Mouse (Mus musculus): Measurements from ENCODE around the gene Best3. TPM values are rescaled to one million over a fixed set of nuclear protein-coding genes. Genes with fewer than 3 reads are reported as not detected.

Best3 gene
- polyA plus RNA-seq, 1 experiment from 2014 or later = 0.18 TPM

DNA sequence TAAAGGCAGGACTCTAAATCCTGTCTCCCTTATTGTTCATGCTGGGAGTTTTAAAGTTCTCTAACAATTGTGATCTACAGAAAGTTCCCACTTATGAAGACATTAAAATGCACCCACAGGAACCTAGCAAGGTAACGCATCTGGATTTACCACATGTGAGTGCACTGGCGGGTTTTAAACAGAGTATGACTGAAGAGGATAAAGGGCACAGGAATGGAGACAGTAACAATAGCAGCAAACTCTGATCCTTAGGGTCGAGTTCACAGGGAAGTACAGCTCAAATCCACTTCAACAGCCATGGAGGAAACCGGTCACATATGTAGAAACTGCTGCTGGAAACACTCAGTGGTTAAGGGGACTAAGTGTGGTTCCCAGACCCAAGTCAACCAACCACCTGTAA, 63.1 kb downstream of the Best3 start:
- WGBS = 74% methylated on average over 4 of the region's 4 CpGs
- Histone ChIP-seq H3K4me3 (peak overlapping the region; percentile 68; the same call in 1 of the 2 replicates), H3K27me3 (ENCODE audit: insufficient read depth, poor library complexity, severe bottlenecking) (no peaks in the 10 kb centered on the region), H3K36me3 (peaks cover 63% of the 10 kb centered on the region), H3K4me1 (peaks cover 26% of the 10 kb centered on the region), H3K9me3 (no peaks in the 10 kb centered on the region), H3K27ac (no peak overlapping the region)
- no peak for DNase-seq (ENCODE audit: low spot score)

DNA sequence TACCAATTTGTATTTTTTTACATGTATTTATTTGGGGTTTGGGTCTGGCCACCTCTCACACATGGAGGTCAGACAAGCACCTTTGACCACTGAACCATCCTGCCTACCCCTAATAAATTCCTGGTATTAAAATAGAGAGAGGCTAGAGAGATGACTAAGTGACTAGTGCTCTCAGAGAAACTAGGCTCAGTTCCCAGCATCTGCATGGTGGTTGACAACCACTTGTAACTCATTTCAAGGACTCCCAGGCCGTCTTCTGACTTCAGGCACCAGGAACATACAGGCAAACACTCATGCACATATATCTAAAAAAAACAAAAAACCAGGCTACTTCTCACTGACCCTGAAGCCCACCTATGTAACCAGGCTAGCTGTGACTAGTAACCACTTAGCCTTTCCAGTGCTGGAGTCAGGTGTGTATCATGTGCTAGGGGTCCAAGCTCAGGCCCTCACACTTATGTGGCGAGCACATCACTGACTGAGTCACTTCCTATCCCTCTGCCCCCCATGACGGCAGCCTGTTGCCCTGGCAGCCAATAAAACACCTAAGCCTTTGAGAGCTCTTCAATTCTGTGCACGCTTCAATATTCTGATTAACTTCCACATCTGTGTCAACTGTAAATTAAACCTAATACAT, 64.0 kb downstream of the Best3 start:
- no peak overlapping the region for H3K27ac ChIP-seq
- H3K4me3 ChIP-seq = no peak overlapping the region
- H3K9me3 ChIP-seq = no peaks in the 10 kb centered on the region
- no peaks in the 10 kb centered on the region for H3K27me3 ChIP-seq (ENCODE audit: insufficient read depth, poor library complexity, severe bottlenecking)
- H3K4me1 ChIP-seq = peaks cover 19% of the 10 kb centered on the region
- DNase-seq (ENCODE audit: low spot score) = no peak
- WGBS = 63% methylated on average over 4 of the region's 4 CpGs
- H3K36me3 ChIP-seq = peaks cover 71% of the 10 kb centered on the region

- Histone ChIP-seq H3K9me3 (no peaks in the 10 kb centered on the region), H3K4me1 (no peaks in the 10 kb centered on the region), H3K36me3 (peaks cover 100% of the 10 kb centered on the region), H3K27me3 (ENCODE audit: insufficient read depth, poor library complexity, severe bottlenecking) (no peaks in the 10 kb centered on the region), H3K27ac (no peak overlapping the region), H3K4me3 (no peak overlapping the region)
- DNase-seq (ENCODE audit: low spot score) = no peak
- 92% methylated on average over 4 of the region's 4 CpGs for WGBS
Measured at GRCm38 (mm10) chr10:117055668-117056067, 69.6 kb downstream of the Best3 start.

DNA sequence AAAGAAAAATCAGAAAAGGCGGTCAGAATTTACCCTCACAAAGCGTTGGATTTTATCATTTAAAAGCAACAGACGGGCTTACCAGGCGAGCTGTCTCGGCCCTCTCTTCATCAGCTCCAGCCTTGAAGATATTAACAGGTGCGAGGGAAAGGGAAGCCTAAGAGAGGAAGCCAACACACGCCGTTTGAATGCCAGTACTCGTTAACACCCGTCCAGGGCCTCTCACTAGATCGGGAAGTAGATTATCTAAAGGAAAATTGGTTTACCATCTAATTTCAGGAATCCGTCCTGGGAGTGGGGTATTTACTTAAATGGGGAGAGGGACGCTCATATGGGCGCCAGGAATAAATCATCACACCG, 76.8 kb downstream of the Best3 start:
- no peaks in the 10 kb centered on the region for H3K27me3 ChIP-seq (ENCODE audit: insufficient read depth, poor library complexity, severe bottlenecking)
- peaks cover 43% of the 10 kb centered on the region for H3K36me3 ChIP-seq
- no peak for DNase-seq (ENCODE audit: low spot score)
- peak overlapping the region; percentile 95 for H3K27ac ChIP-seq
- peaks cover 11% of the 10 kb centered on the region; the same call in 1 of the 2 replicates for H3K4me1 ChIP-seq
- peak overlapping the region; percentile 94 for H3K4me3 ChIP-seq
- no peaks in the 10 kb centered on the region for H3K9me3 ChIP-seq
- WGBS = 3% methylated on average over 15 of the region's 15 CpGs

GRCm38 (mm10) chr10:117063254-117064021, 77.3 kb downstream of the Best3 start, which contains the start of gene Cct2:
Cct2 (minus strand) TSS chr10:117063814.
- no peaks in the 10 kb centered on the region for H3K9me3 ChIP-seq
- DNase-seq (ENCODE audit: low spot score) = peak; percentile 99
- peak within 1 kb of the TSS; percentile 94 for H3K4me3 ChIP-seq
- H3K4me1 ChIP-seq = peaks cover 11% of the 10 kb centered on the region; the same call in 1 of the 2 replicates
- under 1% methylated on average over 68 of the region's 68 CpGs for WGBS
- no peaks in the 10 kb centered on the region for H3K27me3 ChIP-seq (ENCODE audit: insufficient read depth, poor library complexity, severe bottlenecking)
- peaks cover 38% of the 10 kb centered on the region for H3K36me3 ChIP-seq
- peak within 1 kb of the TSS; percentile 95 for H3K27ac ChIP-seq

GRCm38 (mm10) chr10:117064076-117064475, 78.0 kb downstream of the Best3 start:
- H3K9me3 ChIP-seq = no peaks in the 10 kb centered on the region
- H3K36me3 ChIP-seq = peaks cover 34% of the 10 kb centered on the region
- H3K27me3 ChIP-seq (ENCODE audit: insufficient read depth, poor library complexity, severe bottlenecking) = no peaks in the 10 kb centered on the region
- 11% methylated on average over 7 of the region's 7 CpGs for WGBS
- H3K4me1 ChIP-seq = peaks cover 11% of the 10 kb centered on the region; the same call in 1 of the 2 replicates
- H3K27ac ChIP-seq = peak overlapping the region; percentile 95
- no peak for DNase-seq (ENCODE audit: low spot score)
- H3K4me3 ChIP-seq = peak overlapping the region; percentile 94

DNA sequence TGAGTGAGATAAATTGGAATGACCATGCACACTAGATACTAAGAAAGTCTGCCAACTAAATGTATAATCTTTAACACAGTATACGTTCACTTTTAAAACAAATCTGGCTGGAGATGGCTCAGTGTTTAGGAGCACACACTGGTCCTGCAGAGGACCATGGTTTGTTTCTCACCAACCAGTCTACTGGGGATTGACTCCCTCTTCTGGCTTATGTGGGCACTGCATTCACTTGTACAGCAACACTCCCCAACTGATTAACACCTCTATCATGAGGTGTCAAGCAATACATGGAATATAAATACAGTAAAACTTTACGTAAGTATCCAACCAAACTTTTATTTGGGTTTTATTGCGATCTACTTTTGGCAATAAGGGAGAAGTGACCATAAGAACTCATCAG, 83.0 kb downstream of the Best3 start:
- Histone ChIP-seq H3K27ac (no peak overlapping the region), H3K9me3 (no peaks in the 10 kb centered on the region), H3K27me3 (ENCODE audit: insufficient read depth, poor library complexity, severe bottlenecking) (no peaks in the 10 kb centered on the region), H3K4me3 (no peak overlapping the region), H3K4me1 (peaks cover 20% of the 10 kb centered on the region), H3K36me3 (peaks cover 46% of the 10 kb centered on the region)
- no peak for DNase-seq (ENCODE audit: low spot score)
- WGBS = 93% methylated on average over 3 of the region's 3 CpGs

DNA sequence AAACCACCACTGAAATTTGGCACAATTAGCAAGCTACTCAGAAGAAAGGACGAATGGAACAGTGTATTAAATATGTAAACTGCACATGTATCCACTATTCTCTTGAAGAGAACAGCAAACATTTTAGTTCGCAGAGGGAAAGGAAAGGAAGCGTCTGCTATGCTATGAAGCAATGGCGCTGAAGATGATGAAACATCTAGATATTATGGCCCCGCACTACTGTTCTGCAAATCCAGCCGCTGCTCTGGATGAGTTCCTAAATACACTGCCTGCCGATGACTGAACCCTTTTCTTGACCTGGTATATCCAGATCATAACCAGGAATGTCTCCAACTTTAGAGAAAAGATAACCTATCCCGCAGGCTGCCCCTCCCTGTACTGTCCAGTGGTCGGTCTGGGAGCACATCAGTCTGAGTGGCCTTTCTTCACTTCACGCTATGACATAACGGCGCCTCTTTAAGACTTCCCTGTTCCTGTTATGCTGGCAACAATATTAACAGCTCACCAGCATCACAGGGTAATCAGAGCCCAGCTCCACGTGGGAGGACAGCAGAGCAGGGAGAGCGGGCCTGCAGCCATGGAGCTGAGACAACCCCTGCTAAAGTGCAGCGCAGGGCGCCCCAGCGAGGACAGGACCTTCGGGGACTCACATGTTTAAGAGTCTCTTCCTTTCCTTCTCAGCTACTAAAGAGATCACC, 86.2 kb downstream of the Best3 start:
- no peak overlapping the region for H3K27ac ChIP-seq
- H3K36me3 ChIP-seq = peaks cover 71% of the 10 kb centered on the region
- no peaks in the 10 kb centered on the region for H3K9me3 ChIP-seq
- peaks cover 12% of the 10 kb centered on the region for H3K4me1 ChIP-seq
- 83% methylated on average over 18 of the region's 18 CpGs for WGBS
- DNase-seq (ENCODE audit: low spot score) = no peak
- H3K27me3 ChIP-seq (ENCODE audit: insufficient read depth, poor library complexity, severe bottlenecking) = no peaks in the 10 kb centered on the region
- H3K4me3 ChIP-seq = no peak overlapping the region

DNA sequence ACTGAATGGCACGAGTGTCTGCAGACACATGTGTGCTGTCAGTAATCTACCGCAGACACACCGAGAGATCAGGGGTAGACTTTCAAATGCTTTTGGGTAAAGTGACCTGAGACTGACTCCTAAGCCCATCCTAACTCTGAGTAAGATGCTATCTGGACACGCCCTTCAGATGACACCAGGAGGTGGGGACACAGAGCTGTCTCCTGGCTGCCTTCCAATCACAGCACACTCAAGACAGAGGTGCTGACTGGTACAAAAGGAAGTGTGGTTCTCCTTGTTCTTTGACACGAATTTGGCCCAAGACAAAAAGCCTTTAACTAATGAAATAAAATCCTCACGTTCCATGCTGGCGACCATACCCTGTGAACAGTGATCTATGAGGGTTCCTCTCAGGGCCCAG, 87.1 kb downstream of the Best3 start:
- Histone ChIP-seq H3K36me3 (peaks cover 80% of the 10 kb centered on the region), H3K9me3 (no peaks in the 10 kb centered on the region), H3K4me3 (no peak overlapping the region), H3K27me3 (ENCODE audit: insufficient read depth, poor library complexity, severe bottlenecking) (no peaks in the 10 kb centered on the region), H3K27ac (no peak overlapping the region), H3K4me1 (peaks cover 12% of the 10 kb centered on the region)
- DNase-seq (ENCODE audit: low spot score) = no peak
- WGBS = 77% methylated on average over 7 of the region's 7 CpGs

Other genes with a start within 250 kb of the Best3 start
- 0.33 and 0.49 TPM in 2 replicates for gene Myrfl, start 89.4 kb upstream of the Best3 start, polyA plus RNA-seq (2016; fragmentation: Nextera tagmentation; extraction: Ambion mirVana)
- 46.0 and 61.0 TPM in 2 replicates for gene Rab3ip, start 35.5 kb upstream of the Best3 start, polyA plus RNA-seq (2016; fragmentation: Nextera tagmentation; extraction: Ambion mirVana)
- gene Gm10271, start 13.7 kb upstream of the Best3 start, polyA plus RNA-seq (2016; fragmentation: Nextera tagmentation; extraction: Ambion mirVana) = not detected in 2 replicates
- gene Lrrc10, start 59.0 kb downstream of the Best3 start, polyA plus RNA-seq (2016; fragmentation: Nextera tagmentation; extraction: Ambion mirVana) = 26.7 and 49.9 TPM in 2 replicates
- gene Cct2, start 77.5 kb downstream of the Best3 start, polyA plus RNA-seq (2016; fragmentation: Nextera tagmentation; extraction: Ambion mirVana) = 220 and 292 TPM in 2 replicates
- 20.0 and 23.0 TPM in 2 replicates for gene Frs2, start 162.2 kb downstream of the Best3 start, polyA plus RNA-seq (2016; fragmentation: Nextera tagmentation; extraction: Ambion mirVana)
- 63.4 and 76.6 TPM in 2 replicates for gene Yeats4, start 238.2 kb downstream of the Best3 start, polyA plus RNA-seq (2016; fragmentation: Nextera tagmentation; extraction: Ambion mirVana)

Measured in heart, embryonic 10.5 days (tissue).